Mouse (Mus musculus): ENCODE measurements around the gene Olfr967.
"Not testable (repeated sequence)": the region's sequence is repeated elsewhere in the genome, so short reads cannot be mapped to it uniquely, and the experiment has no call there.

Olfr967 gene

GRCm38 (mm10) chr9:39745949-39746348 lies at the start of gene Olfr967:
Olfr967 (plus strand) TSS chr9:39746249.
- no peak for DNase-seq (ENCODE audit: low spot score)

GRCm38 (mm10) chr9:39701123-39701522 lies 44.9 kb upstream of the Olfr967 start:
- not testable (repeated sequence) for DNase-seq (ENCODE audit: low spot score)

- no peak for DNase-seq (ENCODE audit: low spot score)
Observed at GRCm38 (mm10) chr9:39707017-39707416, 39.0 kb upstream of the Olfr967 start, which contains the start of gene Olfr149. Olfr149 (minus strand) TSS chr9:39707117.

- DNase-seq (ENCODE audit: low spot score), result no peak
Observed at GRCm38 (mm10) chr9:39708958-39709357, 37.1 kb upstream of the Olfr967 start.

- DNase-seq (ENCODE audit: low spot score), result no peak
Observed at GRCm38 (mm10) chr9:39711053-39711452, 35.0 kb upstream of the Olfr967 start, which contains the start of gene Olfr965. Olfr965 (plus strand) TSS chr9:39711353.

- DNase-seq (ENCODE audit: low spot score), result no peak
Observed at GRCm38 (mm10) chr9:39730678-39731077, 15.4 kb upstream of the Olfr967 start, which contains the start of gene Olfr150. Olfr150 (plus strand) TSS chr9:39730978.

GRCm38 (mm10) chr9:39740741-39741140 lies 5.3 kb upstream of the Olfr967 start:
- no peak for DNase-seq (ENCODE audit: low spot score)

GRCm38 (mm10) chr9:39746428-39746827 lies 379 bp downstream of the Olfr967 start:
- peak; percentile 21 for DNase-seq (ENCODE audit: low spot score)

GRCm38 (mm10) chr9:39783153-39783552 lies 37.1 kb downstream of the Olfr967 start, which contains the start of gene Olfr968:
Olfr968 (minus strand) TSS chr9:39783253.
- DNase-seq (ENCODE audit: low spot score), result no peak

GRCm38 (mm10) chr9:39790558-39790957 lies 44.5 kb downstream of the Olfr967 start, which contains the start of gene Olfr969:
Olfr969 (plus strand) TSS chr9:39790945.
- no peak for DNase-seq (ENCODE audit: low spot score)

Measured in layer of hippocampus, adult 9-10 months (tissue).